Mouse (Mus musculus) hindbrain, embryonic 15.5 days (tissue): ENCODE measurements around the gene Ctf1. TPM values are rescaled to one million over a fixed set of nuclear protein-coding genes. Genes with fewer than 3 reads are reported as not detected.
"Not testable (repeated sequence)": the region's sequence is repeated elsewhere in the genome, so short reads cannot be mapped to it uniquely, and the experiment has no call there.

ENCODE experiments used
- ATAC-seq: fragments of 200-750 bp; cut with Nextera tagmentation; 2 replicates; pipeline ENCODE4 v1.8.0; 2017; ENCODE audit warnings: low read depth, moderate number of reproducible peaks, moderate TSS enrichment; ENCODE audit not compliant: low FRiP score
- H3K27ac ChIP-seq: fragments of 300-500 bp; sonication (generic); replicated peaks from 2 replicates; pipeline ENCODE4 v1.5.1; 2015; ENCODE audit warnings: mild to moderate bottlenecking, inconsistent platforms
- H3K27me3 ChIP-seq: fragments of 300-500 bp; sonication (generic); 2 replicates; pipeline ENCODE4 v1.6.1; 2015; ENCODE audit warnings: control low read depth, inconsistent platforms
- H3K36me3 ChIP-seq: fragments of 300-500 bp; sonication (generic); 2 replicates; pipeline ENCODE4 v1.6.1; 2015; ENCODE audit warnings: control low read depth, inconsistent platforms
- H3K4me1 ChIP-seq: fragments of 300-500 bp; sonication (generic); replicated peaks from 2 replicates; pipeline ENCODE4 v1.6.1; 2015; ENCODE audit warnings: control low read depth, inconsistent platforms
- H3K4me2 ChIP-seq: fragments of 300-500 bp; sonication (generic); 2 replicates; pipeline ENCODE4 v1.6.1; 2015; ENCODE audit warnings: moderate library complexity, mild to moderate bottlenecking, inconsistent platforms
- H3K4me3 ChIP-seq: fragments of 300-500 bp; sonication (generic); 2 replicates; pipeline ENCODE4 v1.5.1; 2015; ENCODE audit warnings: mild to moderate bottlenecking, inconsistent platforms
- H3K9ac ChIP-seq: fragments of 300-500 bp; sonication (generic); 2 replicates; pipeline ENCODE4 v1.6.1; 2015; ENCODE audit warnings: inconsistent platforms
- H3K9me3 ChIP-seq: fragments of 300-500 bp; sonication (generic); 2 replicates; pipeline ENCODE4 v1.6.1; 2016; ENCODE audit warnings: control low read depth, inconsistent platforms
- WGBS: fragments of 180-500 bp; shearing (Covaris S2); methylation state at CpG from one replicate; pipeline ENCODE4 v1.1.7; 2015; 5-methylcytosine and 5-hydroxymethylcytosine counted together
- polyA plus RNA-seq: library from polyadenylated mRNA; unstranded; fragments of >200 nt; fragmentation: Nextera tagmentation; extraction: Ambion mirVana; gene quantifications from 2 replicates; pipeline ENCODE4 v1.2.1, GENCODE M21; 2015

The Ctf1 gene
- polyA plus RNA-seq, 1 experiment from 2014 or later, result 5.4 TPM

- no peak for ATAC-seq
- Histone ChIP-seq H3K36me3 (no peaks in the 10 kb centered on the region), H3K27ac (no peak overlapping the region), H3K4me3 (no peak overlapping the region), H3K9me3 (no peaks in the 10 kb centered on the region), H3K27me3 (no peaks in the 10 kb centered on the region), H3K4me2 (no peak overlapping the region), H3K9ac (no peak overlapping the region), H3K4me1 (peaks cover 10% of the 10 kb centered on the region)
- WGBS, result 61% methylated on average over 2 of the region's 2 CpGs
Observed at GRCm38 (mm10) chr7:127678811-127679210, 33.7 kb upstream of the Ctf1 start.

GRCm38 (mm10) chr7:127680541-127680940 is 32.0 kb upstream of the Ctf1 start:
- no peak overlapping the region for H3K4me2 ChIP-seq
- H3K27ac ChIP-seq, result no peak overlapping the region
- H3K4me3 ChIP-seq, result no peak overlapping the region
- H3K27me3 ChIP-seq, result no peaks in the 10 kb centered on the region
- H3K4me1 ChIP-seq, result peaks cover 3% of the 10 kb centered on the region; the same call in 1 of the 2 replicates
- no peak overlapping the region for H3K9ac ChIP-seq
- H3K9me3 ChIP-seq, result no peaks in the 10 kb centered on the region
- no peak for ATAC-seq
- 93% methylated on average over 13 of the region's 13 CpGs for WGBS
- no peaks in the 10 kb centered on the region for H3K36me3 ChIP-seq

GRCm38 (mm10) chr7:127681888-127682553 is 30.5 kb upstream of the Ctf1 start:
- Histone ChIP-seq H3K9ac (no peak overlapping the region), H3K9me3 (no peaks in the 10 kb centered on the region), H3K27me3 (no peaks in the 10 kb centered on the region), H3K4me2 (no peak overlapping the region), H3K36me3 (no peaks in the 10 kb centered on the region), H3K4me1 (0 out of 2 replicates have a peak, but pooled peaks cover 4% of the 10 kb centered on the region), H3K4me3 (no peak overlapping the region), H3K27ac (no peak overlapping the region)
- ATAC-seq, result no peak
- WGBS, result 90% methylated on average over 8 of the region's 8 CpGs

DNA sequence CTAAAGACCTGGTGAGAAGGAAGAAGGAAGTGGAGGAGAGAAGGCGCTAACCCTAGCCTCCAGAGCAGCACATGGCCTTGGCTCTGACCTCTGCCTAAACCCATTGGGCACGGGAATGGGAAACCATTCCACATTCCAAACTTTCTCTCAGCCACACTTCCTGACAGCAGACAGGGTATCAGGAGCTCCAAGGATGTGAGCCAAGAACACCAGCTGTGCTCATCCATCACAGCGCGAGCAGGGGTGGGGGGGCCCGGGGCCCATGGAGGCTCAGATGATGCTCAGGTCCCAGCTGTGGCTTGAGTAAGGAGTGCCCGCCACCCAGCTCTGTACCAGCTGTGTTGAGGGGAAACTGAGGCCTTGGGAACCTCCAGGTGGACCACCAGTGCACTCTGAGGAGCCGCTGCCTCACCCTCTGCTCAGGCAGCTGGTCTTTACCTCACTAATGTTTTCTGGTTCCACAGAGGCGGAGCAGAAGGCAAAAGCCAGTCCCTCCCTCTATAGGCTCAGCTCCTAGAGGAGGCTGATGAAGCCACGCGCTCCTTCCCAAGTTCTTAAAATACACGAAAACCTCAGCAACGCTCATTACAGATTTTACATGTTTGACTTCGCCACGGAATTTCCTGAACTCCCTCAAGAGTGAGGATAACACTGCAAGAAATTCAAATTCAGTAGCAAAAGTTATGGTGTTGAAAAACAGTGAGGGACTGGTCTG is 27.1 kb upstream of the Ctf1 start:
- 66% methylated on average over 14 of the region's 14 CpGs for WGBS
- no peak overlapping the region for H3K4me3 ChIP-seq
- H3K36me3 ChIP-seq, result no peaks in the 10 kb centered on the region
- ATAC-seq, result peak; percentile 38; the same call in 1 of the 2 replicates
- no peaks in the 10 kb centered on the region for H3K27me3 ChIP-seq
- no peak overlapping the region for H3K9ac ChIP-seq
- no peak overlapping the region for H3K4me2 ChIP-seq
- no peaks in the 10 kb centered on the region for H3K9me3 ChIP-seq
- H3K4me1 ChIP-seq, result 0 out of 2 replicates have a peak, but pooled peaks cover 4% of the 10 kb centered on the region
- 0 out of 2 replicates have a peak overlapping the region, but pooled peaks have one; percentile 13 for H3K27ac ChIP-seq

GRCm38 (mm10) chr7:127686740-127687449 is 25.6 kb upstream of the Ctf1 start:
- Histone ChIP-seq H3K9me3 (no peaks in the 10 kb centered on the region), H3K27ac (no peak overlapping the region), H3K27me3 (no peaks in the 10 kb centered on the region), H3K4me1 (peaks cover 11% of the 10 kb centered on the region), H3K9ac (no peak overlapping the region), H3K36me3 (no peaks in the 10 kb centered on the region), H3K4me2 (no peak overlapping the region), H3K4me3 (no peak overlapping the region)
- no peak for ATAC-seq
- 82% methylated on average over 11 of the region's 11 CpGs for WGBS

DNA sequence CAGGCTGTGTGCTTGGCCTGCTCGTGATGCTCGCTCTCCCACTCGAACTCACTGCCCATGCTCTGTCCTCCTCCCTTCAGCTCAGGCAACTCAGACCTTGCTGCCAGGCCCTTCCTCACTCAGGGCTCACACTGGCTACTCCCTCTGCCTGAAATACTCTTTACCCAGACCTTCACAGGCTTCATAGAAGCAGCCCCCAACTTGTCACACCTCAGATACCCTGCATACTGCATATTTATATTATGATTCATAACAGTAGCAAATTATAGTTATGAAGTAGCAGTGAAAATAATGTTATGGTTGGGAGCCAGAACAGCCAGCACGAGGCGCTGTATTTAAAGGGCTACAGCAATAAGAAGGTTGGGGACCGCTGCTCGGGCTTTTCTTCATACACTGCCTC is 23.6 kb upstream of the Ctf1 start:
- no peaks in the 10 kb centered on the region; the same call in 1 of the 2 replicates for H3K36me3 ChIP-seq

GRCm38 (mm10) chr7:127689626-127690280 is 22.8 kb upstream of the Ctf1 start:
- H3K36me3 ChIP-seq, result peaks cover under 1% of the 10 kb centered on the region; the same call in 1 of the 2 replicates
- no peaks in the 10 kb centered on the region for H3K27me3 ChIP-seq
- H3K27ac ChIP-seq, result no peak overlapping the region
- no peaks in the 10 kb centered on the region for H3K9me3 ChIP-seq
- no peak for ATAC-seq
- no peak overlapping the region for H3K9ac ChIP-seq
- no peak overlapping the region for H3K4me3 ChIP-seq
- whole genome bisulfite sequencing, result 69% methylated on average over 9 of the region's 9 CpGs
- no peak overlapping the region for H3K4me2 ChIP-seq
- H3K4me1 ChIP-seq, result peaks cover 11% of the 10 kb centered on the region

More for the DNA sequence above, 23.6 kb upstream of the Ctf1 start:
- WGBS, result 86% methylated on average over 7 of the region's 7 CpGs
- Histone ChIP-seq H3K4me2 (no peak overlapping the region), H3K9ac (no peak overlapping the region), H3K27me3 (no peaks in the 10 kb centered on the region), H3K9me3 (no peaks in the 10 kb centered on the region), H3K4me3 (no peak overlapping the region), H3K27ac (no peak overlapping the region), H3K4me1 (peaks cover 11% of the 10 kb centered on the region)
- ATAC-seq, result no peak

DNA sequence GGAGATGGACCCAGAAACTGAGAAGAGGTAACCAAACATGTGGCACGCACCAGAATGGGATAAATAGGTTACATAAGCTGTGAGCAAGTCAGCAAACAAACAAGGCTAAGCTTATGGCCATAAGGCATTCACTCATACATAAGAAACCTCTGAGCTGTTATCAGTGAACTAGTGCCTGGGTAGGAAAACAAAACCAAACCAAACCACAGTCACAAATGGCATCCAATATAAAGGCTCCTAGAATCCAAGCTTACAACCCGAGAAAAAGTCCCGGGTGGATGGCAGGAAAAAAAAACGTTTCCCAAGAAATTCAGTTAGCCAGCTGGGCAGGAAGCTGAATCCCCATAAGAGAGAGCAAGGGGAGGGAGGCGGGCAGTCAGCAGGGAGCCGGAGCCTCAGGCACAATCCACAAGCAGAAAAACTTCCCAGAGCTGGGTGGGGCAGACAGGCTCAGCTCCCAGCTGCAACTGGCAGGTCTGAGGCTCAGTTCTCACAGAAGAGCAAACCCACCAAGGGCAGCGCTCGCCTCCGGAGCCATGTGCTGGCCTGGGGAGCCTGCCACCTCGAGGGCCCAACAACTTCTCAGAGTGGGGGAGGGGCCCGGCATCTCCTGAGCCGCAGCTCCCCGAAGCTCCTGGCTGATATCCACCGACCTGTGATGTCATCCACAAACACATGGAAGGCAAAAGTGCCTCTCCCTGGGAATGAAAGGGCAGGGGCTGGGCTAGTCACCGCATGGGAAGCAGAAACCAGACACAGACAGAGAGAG is 21.1 kb upstream of the Ctf1 start:
- H3K9ac ChIP-seq, result no peak overlapping the region
- peak overlapping the region; percentile 70 for H3K27ac ChIP-seq
- H3K4me3 ChIP-seq, result 0 out of 2 replicates have a peak overlapping the region, but pooled peaks have one; percentile 6
- 6% methylated on average over 15 of the region's 15 CpGs for WGBS
- ATAC-seq, result peak; percentile 48; the same call in 1 of the 2 replicates
- H3K4me2 ChIP-seq, result peak overlapping the region; percentile 46
- H3K4me1 ChIP-seq, result peaks cover 7% of the 10 kb centered on the region
- H3K9me3 ChIP-seq, result no peaks in the 10 kb centered on the region
- H3K27me3 ChIP-seq, result no peaks in the 10 kb centered on the region
- H3K36me3 ChIP-seq, result peaks cover 5% of the 10 kb centered on the region; the same call in 1 of the 2 replicates

DNA sequence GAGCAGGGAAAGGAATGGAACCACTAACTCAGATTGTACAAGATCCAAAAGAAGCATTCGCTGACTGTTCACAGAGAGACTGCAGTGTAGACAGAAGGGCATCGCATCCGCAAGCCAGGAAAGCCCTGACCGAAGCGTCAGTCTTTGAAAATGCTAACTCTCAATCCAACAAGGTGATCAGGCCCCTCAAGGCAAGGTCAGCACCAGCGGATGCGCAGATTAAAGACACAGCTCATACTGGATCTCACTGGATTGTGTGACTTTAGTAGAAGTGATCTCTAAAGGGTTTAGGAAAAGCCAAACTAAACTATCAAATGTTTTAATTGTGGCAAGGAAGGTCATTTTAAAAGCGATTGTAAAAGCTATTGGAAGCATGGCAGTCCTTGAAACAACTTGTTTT is 19.2 kb upstream of the Ctf1 start:
- H3K4me2 ChIP-seq, result no peak overlapping the region
- 95% methylated on average over 8 of the region's 8 CpGs for WGBS
- no peak for ATAC-seq
- no peak overlapping the region for H3K4me3 ChIP-seq
- peaks cover 11% of the 10 kb centered on the region for H3K36me3 ChIP-seq
- H3K4me1 ChIP-seq, result peaks cover 7% of the 10 kb centered on the region
- H3K9me3 ChIP-seq, result no peaks in the 10 kb centered on the region
- no peak overlapping the region for H3K27ac ChIP-seq
- H3K9ac ChIP-seq, result no peak overlapping the region
- H3K27me3 ChIP-seq, result no peaks in the 10 kb centered on the region

DNA sequence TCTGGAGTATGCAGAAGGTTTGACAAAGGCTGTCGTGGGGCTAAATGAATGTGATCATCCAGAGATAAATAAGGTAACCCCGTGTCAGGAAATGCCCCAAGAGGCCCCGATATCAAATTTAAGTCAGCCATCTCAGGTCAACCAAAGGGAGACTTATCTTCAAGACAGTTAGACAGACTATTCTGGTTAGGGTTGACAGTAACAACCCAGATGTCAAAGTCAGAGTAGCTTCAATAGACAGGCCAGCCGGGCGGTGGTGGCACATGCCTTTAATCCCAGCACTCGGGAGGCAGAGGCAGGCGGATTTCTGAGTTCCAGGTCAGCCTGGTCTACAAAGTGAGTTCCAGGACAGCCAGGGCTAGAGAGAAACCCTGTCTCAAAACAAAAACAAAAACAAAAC is 18.8 kb upstream of the Ctf1 start:
- H3K27ac ChIP-seq, H3K9ac ChIP-seq, H3K4me1 ChIP-seq, H3K9me3 ChIP-seq, H3K27me3 ChIP-seq, ATAC-seq, H3K4me2 ChIP-seq, H3K4me3 ChIP-seq: not testable (repeated sequence)
- 93% methylated on average over 7 of the region's 7 CpGs for WGBS
- peaks cover 11% of the 10 kb centered on the region for H3K36me3 ChIP-seq

- Histone ChIP-seq H3K9ac (no peak overlapping the region), H3K27ac (no peak overlapping the region), H3K4me1 (no peaks in the 10 kb centered on the region), H3K9me3 (no peaks in the 10 kb centered on the region), H3K36me3 (peaks cover 40% of the 10 kb centered on the region), H3K27me3 (no peaks in the 10 kb centered on the region), H3K4me2 (no peak overlapping the region), H3K4me3 (no peak overlapping the region)
- ATAC-seq, result no peak
- WGBS, result 86% methylated on average over 6 of the region's 6 CpGs
Observed at GRCm38 (mm10) chr7:127698986-127699385, 13.6 kb upstream of the Ctf1 start.
